Mouse (Mus musculus) fibroblast of lung, adult 2 months (primary cell): ENCODE measurements around the gene Zfp791.
"Not testable (repeated sequence)": the region's sequence is repeated elsewhere in the genome, so short reads cannot be mapped to it uniquely, and the experiment has no call there.

ENCODE experiments used
- DNase-seq: peaks from one replicate; pipeline ENCODE4 v3.0.0-alpha.2; 2011; ENCODE audit warnings: low read depth

Zfp791 gene

DNA sequence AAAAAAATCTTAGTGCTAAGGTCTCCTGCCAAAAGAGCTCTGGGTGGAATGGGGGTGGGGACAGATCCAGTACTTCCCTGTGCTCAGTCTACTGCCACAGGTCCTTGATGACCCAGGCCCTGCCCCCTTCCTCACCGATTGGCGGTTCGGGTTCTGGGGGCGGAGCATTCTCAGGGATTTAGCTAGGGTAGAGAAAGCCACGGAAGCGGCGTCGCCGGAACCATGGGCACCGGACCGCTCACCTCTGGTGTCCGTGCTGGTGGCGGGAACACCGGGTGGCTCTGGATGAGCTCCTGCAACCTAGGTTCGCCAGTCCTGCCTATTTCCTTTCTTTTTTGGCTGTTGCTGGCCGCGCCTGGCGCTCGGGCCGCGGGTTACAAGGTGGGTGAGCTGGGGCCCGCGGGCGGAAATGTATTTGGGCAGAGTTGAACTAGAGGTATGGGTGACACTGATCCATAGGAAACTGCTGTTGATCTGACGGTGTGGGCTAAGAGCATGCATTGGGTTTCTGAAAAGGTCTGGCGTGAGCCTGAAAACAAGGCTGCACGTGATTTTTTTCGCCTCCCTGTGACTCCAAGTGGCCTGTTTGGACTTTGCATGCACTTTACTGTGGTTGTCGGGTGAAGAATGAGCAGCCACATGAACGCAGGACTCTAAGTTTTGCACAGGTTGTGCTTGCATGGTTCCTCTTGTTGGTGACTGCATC lies 39.6 kb downstream of the Zfp791 start, which contains the start of gene Man2b1:
Gene Man2b1 (plus strand): TSS at position 163 of the 706 bp plus-strand sequence.
- peak; percentile 82 for DNase-seq

DNA sequence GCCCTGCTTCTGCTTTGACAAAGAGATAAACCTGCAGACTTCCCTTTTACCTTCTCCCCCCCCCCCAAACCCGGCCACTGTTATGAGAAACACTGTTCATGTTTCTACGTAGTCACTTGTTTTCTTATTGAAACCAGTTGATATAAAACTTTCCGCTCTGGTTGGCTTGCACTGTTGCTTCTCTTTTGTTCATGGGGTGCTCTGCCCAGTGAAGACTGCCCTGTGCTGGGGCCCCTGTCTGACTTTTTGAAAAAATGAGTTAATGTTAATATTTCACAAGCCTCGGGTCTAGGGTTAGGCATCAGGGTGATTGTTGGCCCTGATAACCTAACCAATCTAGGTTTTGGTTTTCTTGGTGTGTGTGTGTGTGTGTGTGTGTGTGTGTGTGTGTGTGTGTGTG lies 40.7 kb downstream of the Zfp791 start:
- not testable (repeated sequence) for DNase-seq

DNA sequence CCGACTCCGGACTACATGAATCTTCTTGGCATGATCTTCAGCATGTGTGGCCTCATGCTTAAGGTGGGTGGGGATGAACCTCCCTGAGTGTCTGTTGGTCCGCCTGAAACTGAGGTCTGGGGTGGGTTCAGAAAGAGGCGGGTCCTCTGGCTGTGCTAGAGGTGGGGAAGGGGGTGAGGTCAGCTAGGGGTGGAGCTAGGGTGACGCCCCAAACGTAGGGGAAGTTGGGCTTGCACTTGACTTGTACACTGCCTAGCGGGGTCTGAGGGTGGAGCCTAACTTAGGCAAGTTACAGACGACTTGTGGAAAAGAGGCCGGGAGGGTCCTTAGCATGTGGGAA lies 41.7 kb downstream of the Zfp791 start, which contains the start of gene Wdr83:
Gene Wdr83 (minus strand): TSS at position 91 of the 340 bp plus-strand sequence.
- no peak for DNase-seq

DNA sequence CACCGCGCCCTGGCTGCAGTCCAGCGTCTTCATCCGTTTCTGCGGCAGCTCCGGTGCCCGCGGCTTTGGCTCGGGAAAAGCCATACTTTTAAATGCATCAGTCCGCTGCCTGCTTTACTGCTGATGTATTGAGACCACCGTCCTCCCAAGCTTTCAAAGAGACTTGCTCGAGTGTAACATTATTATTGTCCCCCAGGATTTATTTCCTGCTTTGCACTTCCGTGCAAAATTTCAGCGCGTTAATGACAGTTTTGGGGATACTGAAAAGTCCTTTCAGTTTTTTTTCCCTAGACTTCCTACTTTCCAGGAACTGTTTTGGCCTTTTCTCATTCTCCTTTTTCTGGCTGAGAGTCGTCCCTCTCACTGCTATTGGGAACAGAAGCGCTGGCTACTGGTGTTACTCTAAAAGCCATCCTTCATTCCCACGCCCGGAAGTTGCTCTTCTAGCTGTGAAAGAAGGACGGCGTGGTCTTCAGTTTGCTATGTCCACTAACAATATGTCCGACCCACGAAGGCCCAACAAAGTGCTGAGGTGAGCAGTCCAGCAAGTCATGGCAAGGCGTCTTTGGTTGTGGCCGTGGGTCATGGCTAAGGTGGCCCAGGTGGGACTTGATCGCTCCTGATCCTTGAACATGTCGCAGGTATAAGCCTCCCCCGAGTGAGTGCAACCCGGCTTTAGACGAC lies 42.2 kb downstream of the Zfp791 start, which contains the start of gene Wdr83os:
Gene Wdr83os (plus strand): TSS at position 209 of the 684 bp plus-strand sequence.
- no peak for DNase-seq

DNA sequence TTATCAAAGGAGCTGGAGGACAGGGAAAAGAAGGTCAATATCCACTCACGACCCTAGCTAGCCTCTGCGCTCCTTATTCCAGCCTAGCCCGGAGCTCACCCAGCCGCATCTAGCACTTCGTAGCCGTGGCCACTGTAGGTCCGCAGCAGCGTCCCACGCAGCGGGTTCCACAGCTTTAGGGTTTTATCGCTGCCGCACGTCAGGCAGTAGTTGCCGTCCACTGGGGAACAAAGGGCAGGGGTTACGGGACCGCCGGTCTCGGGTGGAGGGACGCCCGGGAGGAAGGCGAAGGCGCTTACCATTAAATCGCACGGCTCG lies 42.7 kb downstream of the Zfp791 start:
- no peak for DNase-seq

DNA sequence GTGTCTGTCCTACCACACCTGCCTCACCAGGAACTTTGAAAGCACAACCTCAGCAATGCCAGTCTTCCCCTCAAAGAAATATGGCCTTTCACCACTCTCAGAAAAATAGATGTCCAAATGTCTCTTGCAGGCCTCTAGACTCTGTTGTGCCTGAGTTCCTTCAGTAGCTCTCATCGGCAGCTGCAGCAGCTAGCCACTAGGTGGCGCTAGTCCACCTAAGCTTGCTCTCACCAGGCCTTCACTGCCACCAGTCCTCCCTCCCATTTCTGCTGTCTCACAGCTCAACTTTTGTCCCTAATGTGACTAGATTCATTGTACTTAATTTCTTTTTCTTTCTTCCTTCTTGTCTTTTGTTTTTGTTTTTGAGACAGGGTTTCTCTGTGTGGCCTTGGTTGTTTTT lies 45.9 kb downstream of the Zfp791 start:
- no peak for DNase-seq

DNA sequence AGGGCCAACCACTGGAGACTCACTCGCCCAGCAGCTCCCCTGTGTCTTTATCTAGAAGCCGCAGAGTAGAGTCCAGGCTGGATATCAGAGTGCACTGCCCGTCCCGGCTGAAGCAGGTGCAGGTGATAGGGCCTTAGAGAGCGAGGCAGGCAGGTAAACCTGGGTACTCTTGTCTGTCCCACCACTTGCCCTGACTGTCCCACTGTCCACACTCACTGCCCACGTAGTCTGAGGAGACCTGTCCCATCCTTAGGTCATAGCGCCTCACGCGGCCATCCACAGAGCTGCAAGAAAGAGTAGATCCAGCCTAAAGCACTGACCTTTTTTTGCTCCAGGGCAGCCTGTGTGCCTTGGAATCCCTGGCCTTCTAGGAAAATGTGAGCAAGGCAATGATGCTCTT lies 46.9 kb downstream of the Zfp791 start:
- DNase-seq: no peak

DNA sequence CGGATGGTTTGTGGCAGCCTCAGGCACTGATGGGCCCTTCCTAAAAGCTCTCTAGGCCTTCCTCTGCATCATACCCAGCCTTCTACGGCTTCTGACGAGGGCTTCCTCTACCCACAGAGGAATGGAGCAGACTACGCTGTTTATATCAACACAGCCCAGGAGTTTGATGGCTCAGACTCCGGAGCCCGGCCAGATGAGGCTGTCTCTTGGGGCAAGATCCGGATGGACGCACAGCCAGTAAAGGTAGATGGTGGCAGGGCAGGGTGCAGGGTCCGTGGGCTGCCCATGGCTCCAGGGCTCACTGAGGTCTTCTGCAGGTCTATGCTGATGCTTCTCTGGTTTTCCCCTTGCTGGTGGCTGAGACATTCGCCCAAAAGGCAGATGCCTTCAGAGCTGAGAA lies 48.3 kb downstream of the Zfp791 start:
- DNase-seq: no peak

DNA sequence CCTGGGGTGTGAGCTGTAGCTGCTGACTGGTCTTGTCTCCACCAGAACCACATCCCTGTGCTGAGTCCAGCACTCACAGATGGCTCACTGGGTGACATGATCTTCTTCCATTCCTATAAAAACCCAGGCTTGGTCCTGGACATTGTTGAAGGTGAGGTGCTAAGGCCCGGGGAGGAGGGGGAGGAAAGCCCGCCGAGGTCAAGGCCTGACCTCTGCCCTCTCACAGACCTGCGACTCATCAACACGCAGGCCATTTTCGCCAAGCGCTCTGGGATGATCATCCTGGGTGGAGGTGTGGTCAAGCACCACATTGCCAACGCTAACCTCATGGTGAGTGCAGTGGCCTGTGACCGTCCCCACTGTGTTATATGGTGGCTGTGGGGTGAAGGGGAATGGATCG lies 48.7 kb downstream of the Zfp791 start:
- no peak for DNase-seq

DNA sequence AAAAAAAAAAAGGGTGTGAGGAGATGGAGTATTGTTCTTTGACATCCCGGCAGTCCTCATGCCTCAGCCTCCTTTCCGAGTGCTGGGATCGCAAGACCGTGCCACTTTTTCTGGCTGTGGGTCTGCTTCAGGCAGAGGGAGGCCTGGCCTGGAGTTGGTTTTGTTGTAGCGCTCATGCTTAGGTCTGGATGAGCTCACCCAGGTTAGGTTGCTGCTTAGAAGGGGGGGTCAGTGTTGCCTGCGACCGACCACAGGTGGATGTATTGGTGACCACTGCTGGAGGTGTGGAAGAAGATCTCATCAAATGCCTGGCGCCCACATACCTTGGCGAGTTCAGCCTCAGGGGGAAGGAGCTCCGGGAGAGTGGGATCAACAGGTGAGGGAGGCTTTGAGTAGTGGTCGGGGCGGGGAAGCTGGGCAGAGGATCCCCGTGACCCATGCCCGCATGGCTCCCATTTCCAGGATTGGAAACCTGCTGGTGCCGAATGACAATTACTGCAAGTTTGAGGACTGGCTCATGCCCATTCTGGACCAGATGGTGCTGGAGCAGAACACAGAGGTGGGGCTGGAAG lies 49.8 kb downstream of the Zfp791 start:
- DNase-seq: no peak

DNA sequence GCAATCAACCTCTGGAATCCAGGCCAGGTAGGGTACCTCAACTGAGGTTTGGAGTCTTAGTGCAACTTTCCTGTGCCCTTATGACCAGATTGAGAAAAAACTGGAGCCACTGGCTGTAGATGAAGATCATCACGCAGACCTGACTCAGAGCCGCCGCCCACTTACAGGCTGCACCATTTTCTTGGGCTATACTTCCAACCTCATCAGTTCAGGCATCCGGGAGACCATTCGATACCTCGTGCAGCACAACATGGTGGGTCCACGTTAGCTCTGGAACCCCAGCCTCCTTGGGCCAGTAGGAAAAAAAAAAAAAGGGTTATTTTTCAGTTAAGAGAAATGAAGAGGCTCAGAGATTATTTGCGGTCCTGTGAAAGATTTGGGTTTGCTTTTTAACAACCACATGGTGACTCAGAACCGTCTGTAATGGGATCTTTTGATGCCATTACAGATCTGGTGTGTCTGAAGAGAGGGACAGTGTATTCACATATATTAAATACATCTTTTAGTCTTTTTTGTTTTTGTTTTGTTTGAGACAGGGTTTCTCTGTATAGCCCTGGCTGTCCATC lies 50.4 kb downstream of the Zfp791 start:
- no peak for DNase-seq

DNA sequence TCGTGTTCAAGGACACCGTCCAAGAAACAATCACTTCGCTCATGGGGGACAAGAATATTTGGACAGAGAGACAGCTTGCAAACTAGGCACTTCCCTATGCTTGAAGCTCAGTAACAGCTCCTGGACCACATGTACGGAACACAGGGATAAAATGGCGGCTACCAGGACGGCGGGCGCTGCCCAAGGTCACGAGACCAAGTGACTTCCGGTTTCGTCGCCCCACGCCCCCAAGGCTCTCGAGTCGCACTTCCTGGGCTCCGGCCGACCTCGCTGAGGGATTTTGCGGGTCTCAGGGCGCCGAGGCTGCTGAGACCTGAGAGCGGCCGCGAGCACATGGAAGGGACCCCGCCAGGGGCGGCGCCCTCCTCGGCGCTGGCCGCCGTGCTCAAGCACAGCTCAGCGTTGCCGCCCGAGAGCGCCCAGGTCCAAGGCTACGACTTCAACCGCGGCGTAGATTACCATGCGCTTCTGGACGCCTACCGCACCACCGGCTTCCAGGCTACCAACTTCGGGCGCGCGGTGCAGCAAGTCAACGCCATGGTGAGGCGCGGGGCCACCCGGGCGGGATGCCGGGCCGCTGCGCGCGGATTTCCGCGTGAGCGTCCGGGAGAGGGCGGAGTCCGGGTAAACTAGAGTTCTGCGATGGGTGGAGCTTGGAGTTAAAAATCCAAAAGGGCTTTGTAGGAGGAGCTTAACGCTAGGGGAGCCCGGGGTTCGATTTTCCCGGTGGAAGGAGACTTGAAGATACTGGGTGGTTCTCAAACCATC lies 51.2 kb downstream of the Zfp791 start, which contains the start of gene Dhps:
Gene Dhps (plus strand): TSS at position 244 of the 768 bp plus-strand sequence.
- peak; percentile 78 for DNase-seq

DNA sequence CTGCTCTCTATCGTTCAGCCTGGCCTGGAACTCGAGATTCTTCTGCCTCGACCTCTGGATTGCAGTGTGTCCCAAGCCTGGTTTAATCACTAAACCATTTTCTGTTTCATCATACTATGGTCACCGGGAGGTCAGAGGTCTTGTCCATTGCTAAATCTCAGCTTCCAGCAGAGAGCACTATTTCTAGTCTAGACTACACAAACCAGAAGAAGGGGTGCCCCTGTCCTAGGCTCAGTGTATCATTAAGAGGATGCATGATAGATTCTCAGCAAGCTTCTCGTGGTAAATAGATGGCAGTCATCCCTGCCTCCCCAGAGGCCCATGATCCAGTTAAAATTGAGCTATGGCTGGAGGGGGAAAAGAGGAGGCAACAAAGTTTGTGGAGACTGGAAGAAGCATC lies 51.9 kb downstream of the Zfp791 start:
- no peak for DNase-seq

DNA sequence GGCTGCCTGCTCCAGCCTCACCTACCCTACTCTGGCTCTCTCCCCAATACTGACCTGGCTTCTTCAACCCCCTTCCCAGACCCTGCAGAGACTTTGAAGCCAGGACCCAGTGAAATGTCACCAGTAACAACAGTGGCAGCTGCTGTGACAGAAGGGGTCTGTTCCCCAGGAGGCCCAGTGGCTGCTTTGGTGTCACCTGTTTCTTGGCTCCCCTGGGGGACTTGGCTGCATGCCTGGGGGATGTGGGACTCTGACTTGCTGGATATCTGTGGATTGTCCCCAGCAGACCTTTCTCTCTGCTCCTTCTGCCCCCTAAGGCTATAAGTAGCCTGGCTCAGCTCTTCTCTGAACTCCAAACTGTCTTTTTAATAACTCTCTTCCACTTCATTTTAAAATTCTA lies 54.9 kb downstream of the Zfp791 start, which contains the start of gene Gm5741:
Gene Gm5741 (minus strand): TSS at position 1 of the 400 bp plus-strand sequence.
- no peak for DNase-seq

DNA sequence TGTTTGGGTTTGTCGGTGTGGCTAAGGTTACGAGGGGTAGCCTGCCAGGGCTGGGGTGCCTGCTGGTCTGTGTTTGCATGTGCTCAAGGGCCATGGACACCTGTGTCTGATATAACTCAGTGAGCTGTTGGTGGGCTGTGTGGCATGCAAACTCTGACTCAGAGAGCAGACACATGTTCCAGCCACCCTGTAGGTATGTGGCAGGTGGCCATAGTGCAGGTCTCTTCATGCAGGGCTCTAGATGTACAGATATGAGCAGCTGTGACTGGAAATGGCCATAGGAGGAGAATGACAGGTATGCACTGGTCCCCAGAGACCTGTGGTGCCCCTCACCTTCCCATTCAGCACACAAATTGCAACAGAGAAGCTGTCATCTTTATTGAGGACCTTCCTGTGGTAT lies 55.7 kb downstream of the Zfp791 start:
- no peak for DNase-seq

DNA sequence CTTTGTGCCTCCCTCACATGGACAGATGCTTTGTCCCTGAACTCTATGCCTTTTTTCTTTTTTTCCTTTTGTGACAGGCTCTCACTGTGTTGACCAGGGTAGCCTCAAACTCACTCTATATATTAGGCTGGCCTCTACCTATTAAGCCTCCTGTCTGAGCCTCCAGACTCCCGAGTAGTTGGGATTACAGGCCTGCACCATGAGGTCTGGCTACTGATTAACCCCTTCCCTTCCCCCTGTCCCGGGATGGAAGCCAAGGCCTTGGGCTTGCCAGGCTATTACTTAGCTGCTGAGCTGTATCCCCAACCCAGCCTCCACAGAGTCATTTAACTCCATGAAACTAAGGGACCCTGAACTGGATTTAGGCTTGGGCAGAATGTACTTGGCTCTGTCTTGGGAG lies 57.7 kb downstream of the Zfp791 start:
- DNase-seq: no peak

DNA sequence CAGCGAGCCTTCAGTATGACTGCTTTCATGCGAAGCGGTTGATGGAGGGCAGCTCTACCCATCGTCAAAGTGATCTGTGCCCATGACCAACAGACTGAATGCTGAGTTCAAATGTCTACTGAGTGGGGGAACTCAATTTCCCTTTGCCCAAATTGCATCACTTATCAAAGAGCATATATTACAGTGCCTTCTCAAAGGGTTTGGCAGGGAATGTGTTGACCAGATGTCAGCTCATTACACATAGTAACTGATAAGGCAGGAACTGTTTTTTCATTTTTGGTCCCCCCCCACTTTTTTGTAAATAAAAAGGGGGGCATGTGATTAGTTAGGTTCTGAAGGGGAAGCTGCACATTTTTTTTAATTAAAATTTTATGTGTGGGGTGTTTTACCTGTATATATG lies 60.3 kb downstream of the Zfp791 start:
- no peak for DNase-seq

DNA sequence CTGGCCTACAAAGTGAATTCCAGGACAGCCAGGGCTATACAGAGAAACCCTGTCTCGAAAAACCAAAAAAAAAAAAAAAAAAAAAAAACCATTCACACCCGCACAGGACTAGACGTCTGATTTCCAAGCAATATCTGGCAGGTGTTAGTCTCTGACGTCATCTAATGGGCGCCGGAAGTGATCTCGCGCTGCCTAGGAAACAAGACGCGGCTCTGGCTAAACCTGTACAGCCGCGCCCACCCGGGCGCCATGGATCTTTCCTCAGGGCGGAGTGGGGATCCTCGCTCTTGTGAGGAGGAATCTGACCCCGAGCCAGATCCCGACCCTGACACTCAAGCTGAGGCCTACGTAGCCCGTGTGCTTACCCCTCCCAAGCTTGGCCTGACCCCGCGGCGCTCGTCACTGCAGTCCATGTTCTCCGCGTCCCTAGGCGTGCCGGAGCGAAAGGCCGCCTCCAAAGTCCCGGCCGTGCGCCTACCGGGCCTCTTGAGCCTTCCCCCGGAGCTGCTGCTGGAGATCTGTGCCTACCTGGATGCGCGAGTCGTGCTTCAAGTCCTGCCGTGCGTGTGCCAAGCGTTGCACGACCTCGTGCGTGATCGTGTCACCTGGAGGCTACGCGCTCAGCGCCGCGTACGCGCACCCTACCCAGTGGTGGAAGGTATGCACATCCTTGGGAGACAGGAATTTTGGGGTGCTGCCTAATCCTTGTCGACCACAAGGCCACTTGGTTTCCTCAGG lies 62.8 kb downstream of the Zfp791 start, which contains the start of gene Fbxw9:
Gene Fbxw9 (plus strand): TSS at position 177 of the 738 bp plus-strand sequence.
- peak; percentile 86 for DNase-seq
